Mouse (Mus musculus) thymus, postnatal 25 days (tissue): ENCODE measurements at regions not wholly inside any gene's neighbourhood (a gene's known extent, or its start where the extent isn't known, plus 50 kb on each side); places are given as distances from the start of the nearest gene placed in this dataset.

Experiments used
- DNase-seq: peaks from one replicate; pipeline ENCODE4 v3.0.0; 2022

DNA sequence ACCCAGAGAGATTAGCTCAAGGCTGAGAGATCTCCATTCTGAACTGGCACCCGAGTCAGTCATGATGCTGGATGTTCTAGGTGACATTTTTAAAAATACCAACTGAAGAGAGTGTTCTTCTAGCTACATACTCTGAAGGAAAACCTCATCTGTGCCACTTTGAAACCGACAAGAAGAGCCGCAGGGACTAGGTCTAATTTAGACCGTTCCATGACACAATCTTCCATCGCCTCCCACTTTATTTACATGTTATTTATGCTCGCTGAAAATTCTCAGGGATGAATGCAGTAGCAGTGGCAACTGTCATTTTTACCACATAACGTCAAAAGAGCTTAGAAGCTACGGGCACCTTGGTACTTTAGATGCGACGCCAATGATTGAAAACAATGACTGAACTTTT lies 514.1 kb upstream of the Gm10131 start:
- DNase-seq = no peak

DNA sequence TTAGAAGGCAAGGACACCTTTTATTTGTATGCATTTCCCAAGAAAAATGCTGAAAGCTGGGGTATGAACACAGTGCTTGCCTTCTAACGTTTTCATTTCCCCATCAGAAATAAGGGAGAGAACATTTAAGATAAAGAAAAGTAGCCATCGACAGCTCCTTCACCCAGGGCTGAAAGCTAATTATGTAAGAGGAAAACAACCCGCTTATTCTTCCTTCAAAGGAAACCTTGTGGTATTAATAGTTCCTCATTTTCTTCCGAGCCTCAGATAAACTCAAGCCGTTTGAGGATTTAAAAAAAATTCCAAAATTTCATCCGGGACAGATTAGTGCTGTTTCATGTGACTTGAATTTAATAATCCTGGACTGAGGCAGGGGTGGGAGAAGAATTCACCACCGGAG lies 512.2 kb upstream of the Gm10131 start:
- DNase-seq = no peak

GRCm38 (mm10) chr8:34622177-34623114 lies 510.9 kb upstream of the Gm10131 start:
- no peak for DNase-seq

- DNase-seq = no peak
Measured at GRCm38 (mm10) chr8:34618046-34618445, 506.5 kb upstream of the Gm10131 start.

DNA sequence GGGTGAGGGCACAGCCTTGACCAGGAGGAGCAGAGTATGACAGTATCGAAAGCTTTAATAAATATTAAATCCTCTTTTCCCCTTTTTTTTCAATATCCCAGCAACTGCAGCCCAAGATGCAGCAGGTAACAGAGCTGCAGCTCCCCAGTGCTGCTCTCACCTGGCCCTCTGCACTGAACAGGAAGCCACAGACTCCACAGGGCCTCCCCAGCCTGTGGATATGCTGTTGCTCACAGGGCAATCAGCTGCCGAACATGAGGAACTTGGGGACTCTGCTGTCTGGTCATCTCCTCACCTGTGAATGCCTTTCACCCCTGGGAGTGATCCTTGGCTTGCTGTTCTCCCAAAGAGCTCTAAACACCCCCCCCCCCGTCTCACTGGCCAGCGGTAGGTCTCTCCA lies 503.4 kb upstream of the Gm10131 start:
- DNase-seq = peak; percentile 68

- DNase-seq = no peak
Measured at GRCm38 (mm10) chr8:34614031-34614526, 502.5 kb upstream of the Gm10131 start.

- DNase-seq = peak; percentile 70
Measured at GRCm38 (mm10) chr8:34613138-34613537, 501.6 kb upstream of the Gm10131 start.

DNA sequence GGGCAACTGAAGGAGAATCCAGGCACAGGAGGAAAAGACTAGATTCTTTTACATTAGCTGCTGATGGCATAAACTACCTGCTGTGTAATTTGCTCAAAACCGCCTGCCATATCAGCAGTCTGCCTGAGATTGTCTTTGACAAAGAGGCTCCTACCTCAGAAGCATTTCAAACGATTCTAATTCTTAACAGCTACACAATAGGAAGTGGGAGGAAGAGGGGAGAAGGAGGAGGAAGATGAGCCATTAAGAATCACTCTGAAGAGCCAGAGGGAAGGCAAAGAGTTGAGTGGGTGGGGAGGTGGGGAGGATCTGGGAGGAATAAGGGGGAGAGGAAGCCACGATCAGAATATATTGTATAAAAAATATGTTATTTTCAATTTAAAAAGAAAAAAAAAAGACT lies 500.9 kb upstream of the Gm10131 start:
- no peak for DNase-seq

DNA sequence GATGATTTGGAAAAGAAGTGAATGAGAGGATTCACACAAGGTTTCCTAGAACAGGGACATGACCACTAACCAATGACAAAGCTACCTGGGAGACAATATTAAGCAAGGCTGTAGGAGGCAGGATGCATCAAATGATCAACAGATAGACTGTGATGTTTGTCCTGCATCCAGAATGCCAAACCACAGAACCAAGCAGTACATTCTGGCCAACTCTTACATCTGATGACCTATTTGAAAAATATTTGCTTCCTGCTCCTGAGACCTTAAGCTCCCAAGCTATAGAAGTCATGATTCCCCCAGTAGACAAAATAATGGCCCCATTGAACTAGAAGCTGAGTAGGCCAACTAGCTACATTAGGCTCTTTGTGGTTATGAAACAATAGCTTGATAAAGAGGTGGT lies 498.6 kb upstream of the Gm10131 start:
- DNase-seq = no peak

- DNase-seq = no peak
Measured at GRCm38 (mm10) chr8:34607426-34607825, 495.9 kb upstream of the Gm10131 start.

- peak; percentile 60 for DNase-seq
Measured at GRCm38 (mm10) chr8:34605031-34605430, 493.5 kb upstream of the Gm10131 start.

DNA sequence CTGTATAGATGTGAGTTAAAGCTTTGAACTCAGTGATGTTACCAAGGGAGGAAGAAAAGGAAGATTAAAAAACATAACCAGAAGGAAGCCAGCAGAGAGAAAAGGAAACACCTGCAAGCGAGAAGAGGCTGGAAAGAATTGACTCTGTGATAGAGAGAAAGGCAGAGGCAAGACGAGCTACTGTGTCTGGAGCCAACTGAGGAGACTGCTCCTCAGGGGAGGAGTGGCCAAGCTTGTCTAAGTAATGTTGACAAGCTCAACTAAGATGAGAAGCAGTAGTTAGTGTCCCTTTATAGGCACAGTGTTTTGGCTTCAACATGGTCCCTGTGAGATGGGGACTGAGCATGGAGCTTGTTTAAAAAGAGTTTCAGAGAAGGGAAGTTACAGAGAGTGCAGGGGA lies 493.0 kb upstream of the Gm10131 start:
- peak; percentile 66 for DNase-seq

GRCm38 (mm10) chr8:34601426-34601953 lies 490.0 kb upstream of the Gm10131 start:
- no peak for DNase-seq

DNA sequence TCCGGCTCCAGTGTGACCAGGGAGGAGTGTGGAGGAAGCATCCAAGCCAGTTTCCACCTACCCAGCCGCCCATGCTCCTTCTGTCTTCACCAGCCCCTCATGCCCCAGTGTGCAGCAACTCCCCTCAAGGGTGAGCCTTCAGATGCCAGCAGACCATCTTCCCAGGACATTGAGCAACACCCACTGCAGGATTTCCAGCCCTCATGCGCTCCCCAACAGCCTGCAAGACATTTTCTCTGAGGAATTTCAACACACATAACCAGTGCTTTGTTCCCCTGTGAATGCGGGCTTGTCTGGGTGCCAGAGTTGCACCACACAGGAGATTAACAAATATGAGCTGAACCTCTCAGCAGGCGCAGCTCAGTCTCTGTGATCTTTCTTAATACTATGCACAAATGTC lies 489.3 kb upstream of the Gm10131 start:
- DNase-seq = no peak

- DNase-seq = no peak
Measured at GRCm38 (mm10) chr8:34596593-34596992, 485.1 kb upstream of the Gm10131 start.

DNA sequence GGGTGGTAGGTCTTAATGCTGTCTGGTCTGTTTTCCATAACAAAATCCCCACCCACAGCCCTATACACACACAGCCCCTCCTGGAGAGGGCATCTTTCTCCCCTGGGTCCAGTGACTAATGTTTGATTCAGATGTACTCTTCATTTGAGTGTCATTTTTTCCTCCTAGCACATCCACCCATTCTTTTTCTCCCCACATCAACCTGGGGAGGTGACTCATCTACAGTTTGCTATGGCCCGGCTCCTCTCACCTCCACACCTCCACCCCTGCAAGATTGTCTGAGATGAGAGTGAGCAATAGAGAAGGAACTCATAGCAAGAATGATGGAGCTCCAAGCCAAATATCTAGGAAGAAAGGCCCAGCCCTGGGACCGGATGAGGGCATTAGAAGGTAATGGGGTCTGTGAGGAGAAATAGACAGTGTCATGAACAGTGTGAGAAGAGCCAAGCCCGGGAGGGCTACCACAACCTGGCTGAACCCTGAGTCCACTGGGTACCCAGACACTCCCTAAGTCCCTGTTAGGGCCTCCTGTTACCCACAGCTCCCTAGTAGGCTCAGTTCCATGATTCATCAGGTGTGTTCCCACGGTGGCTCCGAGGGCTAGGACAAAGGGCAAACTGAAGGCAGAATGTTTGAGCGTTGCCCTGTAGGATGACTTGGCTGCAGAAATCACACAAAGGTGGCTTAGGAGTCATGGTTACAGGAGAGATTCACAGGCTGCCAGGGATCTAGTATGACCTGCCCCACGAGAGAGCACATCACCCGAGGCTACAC lies 479.6 kb upstream of the Gm10131 start:
- DNase-seq = no peak

DNA sequence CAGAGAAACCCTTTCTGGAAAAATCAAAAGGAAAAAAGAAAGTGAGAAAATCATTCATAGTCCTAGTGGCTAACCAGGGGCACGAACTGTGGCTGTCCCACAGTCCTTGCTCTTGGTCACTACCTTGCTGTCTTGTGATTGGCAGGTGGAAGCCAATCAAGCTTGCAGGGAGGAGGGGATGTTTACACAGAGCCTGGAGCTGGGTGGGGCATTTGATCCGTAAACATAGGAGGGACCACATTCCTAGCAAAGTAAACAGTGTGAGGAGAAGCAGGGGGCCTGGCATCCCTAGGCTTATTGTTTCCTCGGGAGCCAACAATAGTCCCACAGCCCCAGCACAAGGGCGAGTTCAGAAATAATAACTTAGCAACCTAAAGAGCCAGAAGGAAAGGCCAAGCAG lies 466.5 kb upstream of the Gm10131 start:
- DNase-seq = no peak

DNA sequence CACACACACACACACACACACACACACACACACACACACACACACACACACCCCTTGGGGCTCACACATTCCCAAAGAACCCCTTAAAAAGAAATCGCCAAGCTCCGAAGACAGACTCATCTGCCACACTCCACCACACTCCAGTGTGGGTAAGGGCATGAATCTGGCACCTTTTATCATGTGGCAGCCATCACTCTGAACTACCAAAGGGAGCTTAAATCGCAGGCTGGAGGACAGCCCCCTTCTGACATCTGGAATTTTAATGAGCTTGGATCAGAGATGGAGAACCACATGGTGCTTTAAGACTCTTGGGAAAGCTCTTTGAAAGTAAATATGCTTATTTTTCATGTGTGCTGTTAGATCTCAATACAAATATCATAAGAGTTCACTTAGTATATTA lies 462.5 kb upstream of the Gm10131 start:
- DNase-seq = no peak

DNA sequence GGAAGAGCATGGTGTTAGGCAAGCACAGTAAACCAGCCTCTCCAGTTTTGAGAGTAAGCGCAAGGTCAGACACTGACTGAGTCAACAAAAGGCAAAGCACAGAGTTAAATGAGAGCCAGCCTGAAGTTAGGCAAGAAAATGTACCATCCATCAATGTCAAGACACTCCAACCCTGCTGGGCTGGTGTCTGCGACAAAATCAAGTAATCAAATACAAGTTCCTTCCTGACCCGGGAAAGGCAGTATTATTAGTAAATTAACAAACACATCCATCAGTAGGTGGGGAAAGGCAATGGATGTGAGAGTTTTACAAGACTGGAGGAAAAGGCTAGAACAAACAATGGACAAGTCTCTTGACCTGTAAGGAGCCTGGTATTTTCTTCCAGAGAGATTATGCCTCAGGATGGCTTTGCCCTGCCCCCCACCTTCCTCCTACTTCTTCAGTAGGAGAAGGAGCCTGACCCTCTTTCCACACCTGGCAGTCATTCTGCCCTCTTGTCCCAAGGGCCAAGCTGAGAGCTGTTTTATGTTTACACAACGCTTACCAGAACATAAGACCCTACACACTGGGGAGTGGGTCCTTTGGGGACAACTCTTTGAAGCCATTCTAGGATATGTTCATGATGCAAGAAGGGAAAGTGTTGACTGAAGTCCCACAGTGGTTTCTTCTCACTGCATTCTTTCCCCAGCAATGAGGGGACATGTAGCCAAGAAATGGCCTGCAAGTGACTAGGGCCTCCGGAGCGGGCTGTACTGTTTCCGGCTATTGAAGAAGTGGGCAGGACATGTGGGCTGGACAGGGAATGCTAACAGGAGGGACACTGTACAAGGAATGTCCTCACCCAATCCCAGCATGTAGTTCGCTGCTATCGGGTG lies 461.7 kb upstream of the Gm10131 start:
- DNase-seq = no peak

GRCm38 (mm10) chr8:34571736-34572135 lies 460.2 kb upstream of the Gm10131 start:
- DNase-seq = no peak

DNA sequence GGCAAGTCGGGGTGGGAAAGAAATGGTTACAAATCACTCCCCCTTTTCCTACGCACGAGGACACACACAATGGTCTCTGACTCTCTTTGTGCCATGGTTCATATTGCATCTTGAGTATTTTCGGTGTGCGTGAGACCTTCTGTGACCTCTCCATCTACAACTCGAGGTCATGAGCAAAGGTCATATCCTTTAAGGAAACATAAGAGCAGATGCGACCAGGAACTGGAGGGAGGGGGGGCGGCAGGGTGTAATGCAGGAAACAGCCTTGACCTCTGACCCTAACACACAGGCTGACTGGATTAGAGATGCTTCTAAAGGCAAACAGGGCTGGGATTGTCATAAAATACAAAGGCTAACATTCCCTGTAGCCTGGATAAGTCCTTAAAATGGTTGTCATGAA lies 450.7 kb upstream of the Gm10131 start:
- no peak for DNase-seq

DNA sequence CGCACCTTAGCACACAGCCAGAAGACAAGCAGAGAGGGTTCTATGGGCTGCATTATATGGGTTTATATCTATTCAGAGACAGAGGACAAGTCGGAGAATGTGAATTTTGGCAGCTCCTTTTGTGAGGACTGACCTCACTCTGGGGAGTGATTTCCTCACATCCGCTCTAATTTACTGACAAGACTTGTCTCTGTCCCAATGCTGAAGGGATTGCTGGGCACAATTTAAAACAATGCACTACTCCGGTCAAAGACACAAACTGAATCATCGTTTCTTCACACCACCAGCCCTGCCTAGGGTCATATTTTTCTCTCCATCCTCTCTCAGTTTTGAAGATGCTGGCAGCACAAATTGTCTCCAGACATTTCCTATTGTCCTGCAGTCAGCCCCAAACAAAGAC lies 438.2 kb upstream of the Gm10131 start:
- no peak for DNase-seq

- DNase-seq = peak; percentile 29
Measured at GRCm38 (mm10) chr8:34546815-34547214, 435.3 kb upstream of the Gm10131 start.
